Mouse (Mus musculus): ENCODE measurements around the gene Plpp1.

The Plpp1 gene

DNA sequence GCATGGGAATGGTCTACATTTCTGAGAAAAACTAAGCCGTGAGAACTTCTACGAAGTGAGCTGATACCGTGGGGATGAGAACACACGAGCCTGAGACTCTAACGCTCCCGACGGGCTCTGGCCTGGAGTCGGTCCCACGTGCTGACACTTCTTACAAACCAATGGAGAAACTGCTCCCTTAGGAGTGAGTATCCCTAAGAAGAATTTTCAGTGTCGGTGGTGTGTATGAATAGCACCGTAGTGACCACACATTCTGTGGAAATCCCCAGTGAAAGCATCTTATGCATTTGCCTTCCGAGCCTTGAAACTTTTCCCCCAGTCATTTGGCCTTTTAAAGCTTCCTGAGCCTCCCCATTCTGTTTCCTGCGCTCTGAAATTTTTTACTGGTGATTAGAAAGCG is 27.7 kb upstream of the Plpp1 start:
- DNase-seq (ENCODE audit: low read depth), result peak; percentile 77

GRCm38 (mm10) chr13:112773991-112774675 is 26.5 kb upstream of the Plpp1 start:
- no peak for DNase-seq (ENCODE audit: low read depth)

- DNase-seq (ENCODE audit: low read depth), result no peak
Observed at GRCm38 (mm10) chr13:112775856-112776255, 24.7 kb upstream of the Plpp1 start.

DNA sequence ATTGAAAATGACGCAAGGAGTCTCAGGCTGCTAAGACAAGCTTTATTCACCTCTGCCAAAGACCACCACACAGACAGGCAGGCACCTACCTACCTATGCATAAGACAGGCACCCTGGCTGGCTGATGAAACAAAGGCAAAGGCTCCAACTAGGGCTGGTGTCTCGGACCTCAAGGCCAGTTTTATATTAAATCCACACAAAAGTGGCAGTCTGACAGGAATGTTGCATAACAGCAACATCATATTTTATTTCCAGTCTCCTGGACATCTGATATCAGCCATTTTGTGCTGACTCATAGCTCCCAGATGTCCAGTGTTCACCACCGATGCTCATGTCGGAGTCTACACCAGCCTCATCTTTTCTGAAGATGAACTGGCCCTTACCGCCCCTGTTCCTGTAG is 22.2 kb upstream of the Plpp1 start:
- DNase-seq (ENCODE audit: low read depth), result no peak

DNA sequence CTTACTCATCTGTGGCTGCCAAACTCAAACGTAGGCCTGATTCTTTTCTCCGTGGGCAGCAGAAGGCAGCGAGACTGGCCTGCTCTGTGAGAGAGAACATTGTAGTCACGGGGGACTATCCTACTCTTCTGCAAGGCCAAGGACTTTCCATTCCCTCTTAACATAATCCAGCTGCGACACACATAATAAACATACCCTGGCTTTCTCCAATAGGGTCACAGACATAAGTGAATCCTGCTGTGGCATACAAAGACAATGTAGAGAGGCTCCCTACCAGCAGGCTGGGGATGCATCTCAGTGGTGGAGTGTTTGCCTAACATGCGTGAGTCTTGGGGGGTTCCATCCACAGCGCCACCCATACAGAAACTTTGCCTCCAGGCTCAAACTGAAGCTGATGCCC is 15.3 kb upstream of the Plpp1 start:
- DNase-seq (ENCODE audit: low read depth), result no peak

DNA sequence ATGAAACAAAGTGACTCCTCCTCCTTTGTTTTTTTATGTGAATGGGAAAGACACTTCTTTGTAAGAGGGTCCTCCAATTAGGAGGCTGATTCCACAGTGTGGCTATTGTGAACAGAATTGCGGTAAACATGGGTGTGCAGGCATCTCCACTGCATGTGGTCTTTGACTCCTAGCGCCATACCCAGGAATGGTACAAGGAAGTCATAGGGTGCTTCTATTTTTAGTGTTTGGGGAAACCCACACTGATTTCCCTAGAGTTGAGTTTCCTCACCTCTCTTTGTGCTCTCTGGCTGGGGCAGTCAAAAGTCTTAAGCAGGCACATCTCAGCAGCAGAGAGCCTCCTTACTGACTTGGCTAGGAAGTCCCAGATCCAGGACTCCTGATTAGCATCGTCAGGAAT is 14.4 kb upstream of the Plpp1 start:
- DNase-seq (ENCODE audit: low read depth), result no peak

DNA sequence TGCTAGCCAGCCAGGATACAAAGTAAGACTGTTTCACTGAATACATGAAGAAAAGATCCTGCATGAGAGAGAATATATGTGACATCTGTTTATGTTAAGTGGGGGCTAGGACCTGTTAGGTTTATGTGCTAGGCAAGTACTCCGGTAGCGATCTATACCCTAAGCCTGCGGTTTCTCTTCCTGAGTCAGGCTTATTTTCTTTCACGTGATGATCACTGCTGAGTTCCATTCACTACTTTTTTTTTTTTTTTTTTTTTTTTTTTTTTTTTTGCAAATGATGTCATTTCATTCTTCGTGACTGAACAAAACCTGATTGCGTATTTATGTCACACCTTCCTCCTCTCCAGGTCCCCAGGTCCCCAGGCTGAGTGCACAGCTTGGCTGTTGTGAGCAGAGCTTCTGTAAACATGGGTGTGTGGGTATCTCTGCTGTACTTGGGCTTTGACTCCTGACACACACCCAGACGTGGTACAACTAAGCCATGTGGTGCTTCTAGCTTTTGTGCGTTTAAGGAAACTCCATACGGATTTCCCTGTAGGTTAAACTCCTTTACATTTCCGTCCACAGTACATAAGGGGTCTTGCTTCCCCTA is 13.6 kb upstream of the Plpp1 start:
- no peak for DNase-seq (ENCODE audit: low read depth)

- no peak for DNase-seq (ENCODE audit: low read depth)
Observed at GRCm38 (mm10) chr13:112790774-112791173, 9.8 kb upstream of the Plpp1 start.

- DNase-seq (ENCODE audit: low read depth), result no peak
Observed at GRCm38 (mm10) chr13:112791906-112792305, 8.7 kb upstream of the Plpp1 start.

DNA sequence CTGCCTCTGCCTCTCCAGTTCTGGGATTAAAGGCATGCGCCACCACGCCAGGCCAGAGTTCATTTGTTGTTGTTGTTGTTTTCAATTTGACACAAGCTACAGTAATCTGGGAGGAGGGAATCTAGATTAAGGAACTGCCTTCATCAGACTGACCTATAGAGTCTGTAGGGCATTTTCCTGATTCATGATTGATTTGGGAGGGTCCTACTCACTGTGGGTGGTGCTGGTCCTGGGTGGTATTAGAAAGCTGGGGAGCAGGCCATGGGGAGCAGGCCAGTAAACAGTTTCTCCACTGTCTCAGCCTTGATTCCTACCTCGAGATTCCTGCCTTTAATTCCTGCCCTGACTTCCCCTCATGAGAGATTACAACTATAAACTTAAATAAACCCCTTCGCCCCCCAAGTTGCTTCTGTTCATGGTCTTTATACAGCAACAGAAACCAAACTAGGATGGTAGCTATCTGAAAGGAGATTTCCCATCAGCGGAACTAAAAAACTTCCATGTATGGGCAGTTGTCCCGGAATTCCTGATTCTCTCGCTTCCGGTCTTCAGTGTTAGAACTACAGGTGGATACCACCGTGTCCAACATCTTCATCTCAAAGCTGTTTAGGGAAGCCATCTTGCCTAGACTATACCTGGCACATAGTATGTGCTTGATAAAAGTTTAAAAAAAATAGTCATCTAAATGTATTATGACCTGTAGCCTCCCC is 2.2 kb upstream of the Plpp1 start:
- DNase-seq (ENCODE audit: low read depth), result no peak

DNA sequence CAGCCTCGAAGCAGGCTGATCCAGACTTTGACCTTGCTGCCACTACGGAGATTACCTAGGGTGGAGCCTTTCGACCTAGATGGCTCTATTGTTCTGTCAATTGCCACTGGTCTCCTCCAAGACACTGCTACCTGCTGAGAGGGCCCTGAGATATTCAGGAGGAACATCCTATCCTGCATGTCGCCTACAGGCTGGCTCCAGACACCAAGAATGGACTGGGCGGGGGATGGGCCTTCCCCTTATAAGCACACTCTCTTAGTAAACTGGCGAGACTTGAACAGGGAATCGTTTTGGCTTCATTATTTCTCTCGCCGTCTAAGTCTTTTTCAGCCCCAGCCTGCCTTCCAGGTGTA is 1.7 kb upstream of the Plpp1 start:
- no peak for DNase-seq (ENCODE audit: low read depth)

DNA sequence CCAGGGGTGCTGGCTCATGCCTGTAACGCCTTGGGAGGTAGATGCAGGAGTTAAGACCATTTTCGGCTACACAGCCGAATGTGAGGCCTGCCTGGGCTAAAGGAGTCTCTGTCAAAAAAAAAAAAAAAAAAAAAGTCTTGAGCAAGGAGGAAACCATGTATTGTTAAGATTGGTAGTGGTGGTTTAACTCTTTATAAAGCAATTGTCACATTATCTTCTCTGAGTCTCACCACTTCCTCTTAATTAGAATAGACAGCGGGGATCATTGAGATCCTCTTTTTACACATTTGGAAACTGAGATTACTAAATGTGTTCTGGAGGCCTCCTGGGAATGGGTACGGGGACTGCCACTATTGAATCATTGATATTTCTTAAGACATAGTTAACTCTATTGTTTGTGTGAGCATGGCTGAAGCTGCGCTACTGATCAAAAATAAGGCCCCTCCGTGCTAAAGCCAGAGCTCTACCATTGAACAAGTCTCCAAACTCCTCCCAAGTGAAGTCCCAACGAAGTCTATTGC is 811 bp upstream of the Plpp1 start:
- DNase-seq (ENCODE audit: low read depth), result no peak

DNA sequence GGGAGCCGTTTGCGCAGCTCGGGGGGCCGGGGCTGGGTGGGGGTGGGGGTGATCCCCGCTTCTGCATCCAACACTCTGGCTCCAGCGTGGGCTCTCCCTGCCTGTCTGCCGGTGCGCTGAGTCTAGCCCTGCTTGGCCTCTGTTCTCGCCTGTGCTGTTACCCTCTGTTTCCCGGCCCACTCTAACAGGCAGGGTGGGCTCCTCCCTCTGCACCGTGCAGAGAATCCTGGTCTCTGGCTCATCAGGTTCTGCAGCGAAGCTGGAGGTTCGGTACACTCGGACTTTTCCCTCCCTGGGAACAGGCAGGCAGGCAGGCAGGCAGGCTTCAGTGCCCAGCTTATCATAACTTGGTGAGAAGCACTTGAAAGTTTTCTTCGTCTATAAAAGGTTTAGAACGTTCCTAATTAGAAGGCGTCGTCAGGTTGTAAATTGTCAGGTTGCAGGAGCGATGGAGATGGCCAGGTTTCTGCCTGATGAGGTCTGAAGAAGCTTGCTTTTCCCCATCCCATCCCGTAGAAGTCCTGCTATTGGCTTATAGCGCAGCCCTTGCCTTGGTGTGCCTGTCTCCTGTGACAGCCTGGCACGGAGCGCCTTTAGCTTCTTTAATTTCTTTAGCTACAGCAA is 901 bp downstream of the Plpp1 start:
- DNase-seq (ENCODE audit: low read depth), result no peak

- no peak for DNase-seq (ENCODE audit: low read depth)
Observed at GRCm38 (mm10) chr13:112803106-112803505, 2.5 kb downstream of the Plpp1 start.

DNA sequence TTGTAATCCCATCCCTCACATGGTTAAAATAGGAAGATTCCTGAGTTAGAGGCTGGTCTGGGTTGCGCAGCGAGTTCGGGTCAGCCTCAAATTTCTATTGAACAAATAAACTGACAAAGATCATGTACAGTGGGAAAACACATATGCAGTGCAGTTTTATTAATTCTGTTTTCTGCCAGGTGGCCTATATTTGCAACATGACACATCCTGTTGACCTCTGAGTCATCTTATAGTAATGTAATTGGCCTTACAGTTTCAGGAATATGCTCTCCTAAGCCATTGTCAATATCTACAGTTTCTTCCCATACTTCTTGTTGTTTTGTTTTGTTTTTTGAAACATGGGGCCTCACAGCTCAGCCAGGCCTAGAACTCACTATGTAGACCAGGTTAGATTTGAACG is 3.1 kb downstream of the Plpp1 start:
- no peak for DNase-seq (ENCODE audit: low read depth)

GRCm38 (mm10) chr13:112805529-112805928 is 4.9 kb downstream of the Plpp1 start:
- no peak for DNase-seq (ENCODE audit: low read depth)

DNA sequence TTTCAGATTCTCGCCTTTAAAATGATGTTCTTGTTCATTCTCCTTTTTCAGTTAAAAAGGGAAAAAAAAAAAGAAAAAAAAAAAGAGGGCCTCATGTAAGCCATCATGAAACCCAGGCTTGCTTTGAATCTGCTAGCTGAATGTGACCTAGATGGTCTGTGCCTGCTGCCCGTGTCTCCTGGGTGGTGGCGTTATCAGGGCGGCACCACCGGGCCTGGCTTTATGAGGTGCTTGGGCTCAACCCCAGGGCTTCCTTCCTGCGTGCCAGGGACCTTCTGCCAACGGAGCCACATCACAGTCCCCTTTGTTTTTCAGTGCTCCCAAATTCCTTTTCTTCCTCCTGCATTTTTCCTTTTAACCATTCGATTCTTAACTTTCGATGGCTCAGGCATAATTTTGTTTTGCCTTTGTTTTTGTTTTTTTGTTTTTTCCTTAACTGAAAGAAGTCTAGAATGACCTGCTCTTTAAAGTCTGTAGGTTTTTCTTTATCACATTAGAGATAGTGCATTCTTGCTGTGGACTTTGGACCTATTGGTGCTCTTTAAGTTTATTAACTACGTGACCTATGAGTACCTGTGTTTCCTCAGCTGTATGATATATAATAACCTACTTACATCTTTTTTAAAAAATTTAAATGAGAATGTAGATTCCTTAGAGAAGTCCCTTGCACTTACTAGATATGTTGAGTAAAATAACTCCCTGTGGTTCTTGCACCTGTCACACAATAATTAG is 7.5 kb downstream of the Plpp1 start:
- no peak for DNase-seq (ENCODE audit: low read depth)

DNA sequence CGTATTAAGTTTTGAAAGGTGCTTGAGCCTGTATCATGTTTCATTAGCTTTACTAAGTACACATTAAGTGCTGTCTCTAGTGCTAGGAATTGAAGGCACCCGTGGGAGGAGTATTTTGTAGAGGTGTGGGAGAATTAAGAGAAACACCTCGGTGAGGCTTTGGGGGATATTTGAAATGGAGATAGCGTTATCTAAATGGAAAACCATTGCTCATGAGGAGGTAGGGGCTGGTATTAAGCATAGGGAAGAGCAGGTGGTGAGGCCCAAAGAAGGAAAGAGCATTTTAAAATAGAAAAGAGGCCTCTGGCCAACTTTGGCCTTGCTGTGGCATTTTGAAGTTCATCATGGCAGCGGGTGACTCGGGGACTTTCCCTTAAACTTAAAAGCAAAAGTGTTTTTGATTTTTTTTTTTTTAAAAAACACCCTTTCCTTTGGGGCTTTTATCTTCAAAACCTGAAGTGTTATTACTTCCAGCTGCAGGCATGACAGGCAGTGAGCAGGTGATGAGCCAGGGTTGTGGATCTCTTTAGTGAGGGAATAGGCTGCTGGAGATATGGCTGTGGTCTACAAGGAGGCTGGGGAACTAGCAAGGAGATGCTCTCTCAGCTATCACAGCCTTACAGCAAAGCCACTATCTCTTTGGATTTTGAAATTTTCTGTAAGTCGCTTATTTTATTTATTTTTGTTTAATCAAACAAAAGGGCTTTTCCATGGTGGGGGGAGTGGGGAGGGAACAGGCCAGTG is 9.1 kb downstream of the Plpp1 start:
- DNase-seq (ENCODE audit: low read depth), result no peak

DNA sequence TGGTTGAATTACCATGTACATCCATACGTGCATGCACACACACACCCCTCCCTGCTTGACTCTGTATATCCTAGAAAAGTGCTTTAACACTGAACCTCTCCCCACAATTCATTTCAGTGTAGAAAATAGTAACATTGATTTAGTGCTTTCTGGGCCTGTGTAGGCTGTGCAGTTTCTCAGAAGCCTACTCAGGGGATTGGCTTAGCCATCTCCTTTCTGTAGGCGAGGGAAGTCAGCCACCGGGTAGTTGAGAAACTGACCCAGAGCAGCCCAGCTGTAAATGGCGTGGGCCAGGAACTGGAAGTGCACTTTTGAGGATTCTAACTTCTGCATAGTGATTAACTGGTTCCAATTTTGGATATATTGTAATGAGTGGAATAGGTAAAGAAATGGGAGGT is 9.7 kb downstream of the Plpp1 start:
- DNase-seq (ENCODE audit: low read depth), result no peak

DNA sequence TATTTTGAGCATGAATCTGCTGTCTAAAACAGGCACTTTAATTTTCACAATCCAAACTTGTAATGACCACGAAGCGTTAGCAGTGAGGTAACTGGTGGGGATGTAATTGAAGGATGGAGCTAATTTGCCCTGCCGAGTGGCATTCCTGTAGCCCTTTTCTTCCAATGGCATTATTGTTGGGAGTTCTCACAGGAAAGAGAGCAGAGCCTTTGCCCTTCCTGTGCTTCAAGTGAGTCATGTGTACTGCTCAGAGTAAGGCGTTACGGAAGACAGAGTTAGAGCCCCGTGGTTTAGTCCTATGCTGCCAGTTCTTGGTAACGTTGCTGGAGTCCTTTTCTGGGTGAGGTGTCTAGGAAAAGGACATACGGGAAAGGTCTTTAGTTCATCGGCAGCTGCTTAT is 10.2 kb downstream of the Plpp1 start:
- peak; percentile 73 for DNase-seq (ENCODE audit: low read depth)

GRCm38 (mm10) chr13:112811708-112812403 is 11.3 kb downstream of the Plpp1 start:
- DNase-seq (ENCODE audit: low read depth), result no peak
